Mouse (Mus musculus): ENCODE results near the gene Gm21294.
"Not testable (repeated sequence)": the region's sequence is repeated elsewhere in the genome, so short reads cannot be mapped to it uniquely, and the experiment has no call there.

The Gm21294 gene

GRCm38 (mm10) chrY:89052506-89052905 lies at the start of gene Gm21294:
Gm21294 (plus strand) TSS chrY:89052806.
- not testable (repeated sequence) for DNase-seq (ENCODE audit: extremely low spot score)

- not testable (repeated sequence) for DNase-seq (ENCODE audit: extremely low spot score)
These were observed 73.6 kb downstream of the Gm21294 start for GRCm38 (mm10) chrY:89126246-89126645.

All from embryo, embryonic 9.5 days (tissue).